Mouse (Mus musculus): ENCODE data around the gene Tent5a. TPM values are rescaled to one million over a fixed set of nuclear protein-coding genes. Genes with fewer than 3 reads are reported as not detected.

Tent5a gene
- 1.5 TPM for polyA plus RNA-seq (2021)

- ChIA-PET CTCF (interaction anchor here (0.9 to 3.9 kb wide), 8 partner anchors 9 to 1371 kb away, joined by 3 to 18 read pairs (median 4); no protein-coding TSS in a partner anchor), POLR2A (no interaction called here)
- DNase-seq (ENCODE audit: low read depth, low spot score) (peak; percentile 39), ATAC-seq (peak; percentile 96)
- in situ Hi-C loops (cut with MboI; ENCODE audit: low pct_unique_long_range_greater_than_20kb): loop anchor here (5.0 to 25.0 kb wide), 4 partner anchors 863 to 1365 kb away; no protein-coding TSS in a partner anchor
- TF ChIP-seq CTCF (IDR thresholded peaks at IDR 0.05): peak; percentile 64
- H3K27me3 ChIP-seq: no peaks in the 10 kb centered on the region
Measured at GRCm38 (mm10) chr9:85327242-85328211, at the start of gene Tent5a. Gene Tent5a (minus strand): TSS chr9:85327348.

- POLR2A ChIA-PET: no interaction called here
- no peak for TF ChIP-seq CTCF (IDR thresholded peaks at IDR 0.05)
- in situ Hi-C loops (cut with MboI; ENCODE audit: low pct_unique_long_range_greater_than_20kb): no loop called here
- H3K27me3 ChIP-seq: no peaks in the 10 kb centered on the region
- no peak for DNase-seq (ENCODE audit: low read depth, low spot score)
- ATAC-seq: no peak
- CTCF ChIA-PET: no interaction called here
Measured at GRCm38 (mm10) chr9:85376643-85377307, 49.6 kb upstream of the Tent5a start.

- no peaks in the 10 kb centered on the region for H3K27me3 ChIP-seq
- ChIA-PET CTCF (interaction anchor here (0.6 kb wide), 1 partner anchor 34 kb away, joined by 3 read pairs; no protein-coding TSS in a partner anchor), POLR2A (no interaction called here)
- ATAC-seq (no peak), DNase-seq (ENCODE audit: low read depth, low spot score) (no peak)
- in situ Hi-C loops (cut with MboI; ENCODE audit: low pct_unique_long_range_greater_than_20kb): no loop called here
- TF ChIP-seq CTCF (IDR thresholded peaks at IDR 0.05): no peak
Measured at GRCm38 (mm10) chr9:85375152-85375551, 48.0 kb upstream of the Tent5a start.

DNA sequence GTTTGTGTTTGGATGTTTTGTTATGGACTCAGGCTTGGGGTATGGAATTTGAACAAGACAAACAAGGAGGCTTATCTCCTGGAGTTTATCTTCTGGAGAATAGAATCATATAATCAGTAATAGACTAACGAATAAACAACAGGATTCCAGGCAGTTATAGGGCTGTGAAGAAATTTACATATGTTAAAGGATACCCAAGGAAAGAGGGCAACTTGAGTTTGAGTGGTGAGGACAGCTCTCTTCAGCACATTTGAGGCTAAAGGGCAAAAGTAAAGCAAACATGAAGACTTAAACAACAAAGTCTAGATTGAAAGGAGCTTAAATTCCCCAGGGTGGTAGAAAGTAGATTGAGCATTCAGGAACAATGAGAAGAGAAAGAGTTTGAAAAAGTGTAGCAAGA, 44.9 kb upstream of the Tent5a start:
- H3K27me3 ChIP-seq: no peaks in the 10 kb centered on the region
- DNase-seq (ENCODE audit: low read depth, low spot score): no peak
- in situ Hi-C loops (cut with MboI; ENCODE audit: low pct_unique_long_range_greater_than_20kb): no loop called here
- POLR2A ChIA-PET: no interaction called here
- CTCF ChIA-PET: no interaction called here
- TF ChIP-seq CTCF (IDR thresholded peaks at IDR 0.05): no peak
- no peak for ATAC-seq

- ChIA-PET CTCF (no interaction called here), POLR2A (no interaction called here)
- H3K27me3 ChIP-seq: no peaks in the 10 kb centered on the region
- no peak for DNase-seq (ENCODE audit: low read depth, low spot score)
- in situ Hi-C loops (cut with MboI; ENCODE audit: low pct_unique_long_range_greater_than_20kb): no loop called here
- no peak for ATAC-seq
- TF ChIP-seq CTCF (IDR thresholded peaks at IDR 0.05): no peak
Measured at GRCm38 (mm10) chr9:85369512-85369911, 42.4 kb upstream of the Tent5a start.

GRCm38 (mm10) chr9:85357154-85357860, 30.2 kb upstream of the Tent5a start:
- POLR2A ChIA-PET: no interaction called here
- TF ChIP-seq CTCF (IDR thresholded peaks at IDR 0.05): no peak
- H3K27me3 ChIP-seq: no peaks in the 10 kb centered on the region
- in situ Hi-C loops (cut with MboI; ENCODE audit: low pct_unique_long_range_greater_than_20kb): no loop called here
- no peak for DNase-seq (ENCODE audit: low read depth, low spot score)
- CTCF ChIA-PET: interaction anchor here (0.8 kb wide), 1 partner anchor 14 kb away, joined by 3 read pairs; no protein-coding TSS in a partner anchor
- ATAC-seq: no peak

DNA sequence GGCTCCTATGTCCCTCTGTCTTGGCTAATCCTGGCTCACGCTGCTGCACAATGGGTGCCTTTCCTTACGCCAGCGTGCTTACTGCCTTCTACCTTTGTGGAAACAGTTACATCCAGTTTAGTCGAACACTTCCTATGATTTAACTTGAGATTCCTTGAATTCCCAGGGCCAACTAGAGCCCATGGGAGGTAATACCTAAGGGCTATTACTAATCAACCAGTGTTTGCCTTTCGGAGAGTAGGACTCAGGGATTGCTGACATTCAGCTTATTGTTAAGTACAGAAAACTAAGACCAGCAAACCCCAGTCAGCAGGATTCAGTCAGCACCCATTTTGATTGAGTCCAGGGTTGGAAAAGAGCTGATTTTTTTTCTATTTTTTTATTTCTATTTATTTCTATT, 28.4 kb upstream of the Tent5a start:
- no peak for TF ChIP-seq CTCF (IDR thresholded peaks at IDR 0.05)
- peak; percentile 57 for ATAC-seq
- CTCF ChIA-PET: interaction anchor here (1.3 kb wide), 1 partner anchor 10 kb away, joined by 3 read pairs; no protein-coding TSS in a partner anchor
- in situ Hi-C loops (cut with MboI; ENCODE audit: low pct_unique_long_range_greater_than_20kb): no loop called here
- POLR2A ChIA-PET: no interaction called here
- H3K27me3 ChIP-seq: no peaks in the 10 kb centered on the region
- DNase-seq (ENCODE audit: low read depth, low spot score): no peak

DNA sequence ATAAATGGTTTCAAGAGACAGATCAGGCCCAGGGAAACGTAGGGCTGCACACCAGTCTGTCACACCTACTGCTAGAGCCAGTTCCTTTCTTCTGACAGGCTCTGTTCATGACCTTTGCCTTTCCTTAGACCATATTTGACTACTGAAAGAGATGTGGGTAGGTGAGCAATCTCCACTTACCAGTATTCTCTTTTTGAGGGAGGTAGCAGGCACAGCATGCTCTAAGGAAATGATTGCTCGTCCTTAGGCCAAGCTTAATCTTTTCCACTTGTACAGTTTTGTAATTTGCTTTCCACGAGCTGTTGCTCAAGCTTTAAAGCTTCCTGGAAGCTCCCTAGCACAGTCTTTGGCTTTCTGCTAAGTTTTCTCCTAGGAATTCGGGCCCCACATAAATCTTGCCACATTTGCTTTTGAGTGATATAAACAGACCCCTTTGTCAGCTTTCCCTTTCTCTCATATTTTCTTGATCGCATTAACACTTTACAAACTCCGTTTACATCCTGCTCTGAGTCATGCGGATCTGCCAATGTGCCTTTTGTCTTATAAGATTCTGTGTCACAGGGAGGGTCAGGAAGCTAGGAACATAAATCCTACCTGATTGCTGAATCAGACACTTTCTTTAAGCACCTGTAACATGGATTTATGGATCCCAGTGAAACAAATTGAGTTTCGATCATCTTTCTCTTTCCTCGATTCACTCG, 20.8 kb upstream of the Tent5a start:
- POLR2A ChIA-PET: no interaction called here
- in situ Hi-C loops (cut with MboI; ENCODE audit: low pct_unique_long_range_greater_than_20kb): loop anchor here (25.0 kb wide), 1 partner anchor 986 kb away; no protein-coding TSS in a partner anchor
- peak; percentile 37 for DNase-seq (ENCODE audit: low read depth, low spot score)
- peak; percentile 49 for ATAC-seq
- H3K27me3 ChIP-seq: no peaks in the 10 kb centered on the region
- CTCF ChIA-PET: interaction anchor here (0.7 to 1.2 kb wide), 2 partner anchors 11 to 17 kb away, joined by 3 to 4 read pairs; no protein-coding TSS in a partner anchor
- TF ChIP-seq CTCF (IDR thresholded peaks at IDR 0.05): no peak

GRCm38 (mm10) chr9:85342892-85343785, 16.0 kb upstream of the Tent5a start:
- H3K27me3 ChIP-seq: no peaks in the 10 kb centered on the region
- POLR2A ChIA-PET: no interaction called here
- ATAC-seq: peak; percentile 77
- CTCF ChIA-PET: interaction anchor here (0.8 to 1.8 kb wide), 3 partner anchors 14 to 1287 kb away, joined by 3 to 8 read pairs (median 3); no protein-coding TSS in a partner anchor
- in situ Hi-C loops (cut with MboI; ENCODE audit: low pct_unique_long_range_greater_than_20kb): loop anchor here (5.0 to 25.0 kb wide), 2 partner anchors 349 to 981 kb away; no protein-coding TSS in a partner anchor
- no peak for TF ChIP-seq CTCF (IDR thresholded peaks at IDR 0.05)
- peak; percentile 75 for DNase-seq (ENCODE audit: low read depth, low spot score)

Data from Patski (cell line).